Comparison of ENCODE assay signal across 11 mouse cellular contexts in genomic region chr3:41462953-41463644, GRCm38 (mm10).
DNase-seq lines count a peak whose midpoint lies in the region; ATAC-seq and TF ChIP-seq lines count a peak whose summit lies in the region.
"Had no signal": no experiment of that assay in that cellular context is flagged by ENCODE, and none has a peak within 500 bp of the region (broad histone marks: within the 10 kb centered on the region; RNA-seq: fewer than 3 reads in every experiment).

No protein-coding gene starts in this region.

- WGBS in kidney, embryonic 16.5 days: 78% methylated on average over 11 of the region's 11 CpGs
- 59% methylated on average over 11 of the region's 11 CpGs for WGBS in lung, postnatal 0 days
- WGBS in neural tube, embryonic 15.5 days: 82% methylated on average over 11 of the region's 11 CpGs

- H3K9ac ChIP-seq in kidney, embryonic 16.5 days (replicated peaks; ENCODE audit: low read length): no peak overlapping the region
- H3K9ac ChIP-seq in lung, postnatal 0 days (replicated peaks; ENCODE audit: low read depth): no peak overlapping the region
- H3K9ac ChIP-seq in neural tube, embryonic 15.5 days (replicated peaks): no peak overlapping the region
- H3K9ac ChIP-seq: hindbrain, embryonic 15.5 days had no signal

- H3K4me1 ChIP-seq in kidney, embryonic 16.5 days (ENCODE audit: insufficient read depth, low read length): no peaks in the 10 kb centered on the region
- no peaks in the 10 kb centered on the region for H3K4me1 ChIP-seq in lung, postnatal 0 days (ENCODE audit: insufficient read depth, low read depth, low read length)
- H3K4me1 ChIP-seq in neural tube, embryonic 15.5 days: no peaks in the 10 kb centered on the region
- H3K4me1 ChIP-seq: hindbrain, embryonic 15.5 days had no signal

- H3K27ac ChIP-seq in kidney, embryonic 16.5 days (ENCODE audit: low read length): no peak overlapping the region
- H3K27ac ChIP-seq in lung, postnatal 0 days (ENCODE audit: low read length): no peak overlapping the region
- H3K27ac ChIP-seq in neural tube, embryonic 15.5 days (replicated peaks): no peak overlapping the region
- H3K27ac ChIP-seq: hindbrain, embryonic 15.5 days had no signal

- H3K4me2 ChIP-seq in kidney, embryonic 16.5 days (replicated peaks; ENCODE audit: low read depth, low read length): no peak overlapping the region
- H3K4me2 ChIP-seq in lung, postnatal 0 days (replicated peaks; ENCODE audit: low read depth, low read length): no peak overlapping the region
- no peak overlapping the region for H3K4me2 ChIP-seq in neural tube, embryonic 15.5 days
- H3K4me2 ChIP-seq: hindbrain, embryonic 15.5 days had no signal

- no peaks in the 10 kb centered on the region for H3K9me3 ChIP-seq in kidney, embryonic 16.5 days (ENCODE audit: low read length)
- no peaks in the 10 kb centered on the region for H3K9me3 ChIP-seq in lung, postnatal 0 days (ENCODE audit: low read length)
- H3K9me3 ChIP-seq in neural tube, embryonic 15.5 days (replicated peaks): no peaks in the 10 kb centered on the region
- H3K9me3 ChIP-seq: hindbrain, embryonic 15.5 days had no signal

- no peak for TF ChIP-seq EP300 in lung, postnatal 0 days (IDR thresholded peaks at IDR 0.05)

- no peaks in the 10 kb centered on the region for H3K27me3 ChIP-seq in kidney, embryonic 16.5 days (ENCODE audit: insufficient read depth, low read length)
- H3K27me3 ChIP-seq in lung, postnatal 0 days (replicated peaks; ENCODE audit: insufficient read depth, low read length): no peaks in the 10 kb centered on the region
- H3K27me3 ChIP-seq in neural tube, embryonic 15.5 days (replicated peaks): no peaks in the 10 kb centered on the region
- H3K27me3 ChIP-seq: hindbrain, embryonic 15.5 days had no signal

- H3K4me3 ChIP-seq in kidney, embryonic 16.5 days (ENCODE audit: low read length): no peak overlapping the region
- H3K4me3 ChIP-seq in lung, postnatal 0 days (ENCODE audit: low read depth, low read length): no peak overlapping the region
- no peak overlapping the region for H3K4me3 ChIP-seq in neural tube, embryonic 15.5 days (replicated peaks)
- H3K4me3 ChIP-seq: hindbrain, embryonic 15.5 days had no signal

- TF ChIP-seq CTCF in brain, embryonic 14.5 days (IDR thresholded peaks at IDR 0.05; ENCODE audit: borderline replicate concordance, extremely low read depth, insufficient read depth, insufficient read length): no peak
- TF ChIP-seq CTCF in lung, postnatal 0 days (IDR thresholded peaks at IDR 0.05): no peak

- no peak for TF ChIP-seq POLR2A in brain, embryonic 14.5 days (IDR thresholded peaks at IDR 0.05; ENCODE audit: borderline replicate concordance, extremely low read depth, insufficient read depth, insufficient read length, poor library complexity, severe bottlenecking)

- peak; percentile 24 for DNase-seq in kidney, adult 11 months
- peak; percentile 6 for DNase-seq in brain, embryonic 14.5 days (ENCODE audit: low read depth)
- peak; percentile 48 to 53 for DNase-seq in heart, adult 9 months (ENCODE audit: low spot score in 2 of 2)
- peak; percentile 43 for DNase-seq in lung, postnatal 0 days (ENCODE audit: low spot score)
- no peak for DNase-seq in natural killer cell, adult 2 months (ENCODE audit: low spot score in 2 of 2)
- DNase-seq: cerebellum, postnatal 25 days; layer of hippocampus, postnatal 36 days; thymus, adult 2 months had no signal

- no peaks in the 10 kb centered on the region for H3K36me3 ChIP-seq in kidney, embryonic 16.5 days (ENCODE audit: insufficient read depth, low read length)
- no peaks in the 10 kb centered on the region for H3K36me3 ChIP-seq in lung, postnatal 0 days (ENCODE audit: insufficient read depth, low read length)
- H3K36me3 ChIP-seq in neural tube, embryonic 15.5 days: no peaks in the 10 kb centered on the region
- H3K36me3 ChIP-seq: hindbrain, embryonic 15.5 days had no signal

- ATAC-seq in kidney, embryonic 16.5 days (ENCODE audit: low FRiP score, low TSS enrichment): no peak
- ATAC-seq in lung, postnatal 0 days: no peak
- no peak for ATAC-seq in neural tube, embryonic 15.5 days (ENCODE audit: low FRiP score)

Comparison
In these comparisons a context has a peak if more than half of its experiments do, and no peak if none do; other contexts are left out.
1. DNase-seq: peak in kidney, adult 11 months (single experiment), brain, embryonic 14.5 days (single experiment), heart, adult 9 months (2 of 2) and lung, postnatal 0 days (single experiment); none in natural killer cell, adult 2 months (0 of 2).